Mouse (Mus musculus) G1E-ER4 (cell line): Measurements from ENCODE around the gene Gm281. TPM values are rescaled to one million over a fixed set of nuclear protein-coding genes. Genes with fewer than 3 reads are reported as not detected.

Experiments
- GATA1 ChIP-seq: IDR thresholded peaks from one replicate; pipeline ENCODE4 v1.8.0; 2012; ENCODE audit warnings: low read length, inconsistent platforms
- polyA plus RNA-seq: library from polyadenylated mRNA; stranded (reverse); fragments of >175 nt; gene quantifications from 2 replicates; pipeline ENCODE4 v1.2.3, GENCODE M21; 2012

Gm281 gene
- polyA plus RNA-seq, result not detected in 2 replicates

- no peak for TF ChIP-seq GATA1
Observed at GRCm38 (mm10) chr14:13914387-13915082, at the start of gene Gm281. Gm281 (minus strand) TSS chr14:13914478.

- TF ChIP-seq GATA1, result no peak
Observed at GRCm38 (mm10) chr14:13963527-13963926, 49.2 kb upstream of the Gm281 start.

- no peak for TF ChIP-seq GATA1
Observed at GRCm38 (mm10) chr14:13962476-13962875, 48.2 kb upstream of the Gm281 start.

- no peak for TF ChIP-seq GATA1
Observed at GRCm38 (mm10) chr14:13961401-13962112, 47.3 kb upstream of the Gm281 start, which contains the start of the genes Atxn7 and Thoc7. Atxn7 (plus strand) TSS chr14:13961440. Thoc7 (minus strand) TSS chr14:13961852.

- no peak for TF ChIP-seq GATA1
Observed at GRCm38 (mm10) chr14:13960482-13961325, 46.4 kb upstream of the Gm281 start.

GRCm38 (mm10) chr14:13960079-13960478 lies 45.8 kb upstream of the Gm281 start:
- no peak for TF ChIP-seq GATA1

GRCm38 (mm10) chr14:13950401-13950800 lies 36.1 kb upstream of the Gm281 start:
- TF ChIP-seq GATA1, result no peak

- no peak for TF ChIP-seq GATA1
Observed at GRCm38 (mm10) chr14:13948345-13948744, 34.1 kb upstream of the Gm281 start.

- no peak for TF ChIP-seq GATA1
Observed at GRCm38 (mm10) chr14:13944686-13945085, 30.4 kb upstream of the Gm281 start.

- TF ChIP-seq GATA1, result no peak
Observed at GRCm38 (mm10) chr14:13934052-13934371, 19.7 kb upstream of the Gm281 start.

- no peak for TF ChIP-seq GATA1
Observed at GRCm38 (mm10) chr14:13933290-13934051, 19.2 kb upstream of the Gm281 start.

GRCm38 (mm10) chr14:13917630-13918029 lies 3.4 kb upstream of the Gm281 start:
- no peak for TF ChIP-seq GATA1

- no peak for TF ChIP-seq GATA1
Observed at GRCm38 (mm10) chr14:13917208-13917607, 2.9 kb upstream of the Gm281 start.

- TF ChIP-seq GATA1, result no peak
Observed at GRCm38 (mm10) chr14:13915207-13915606, 929 bp upstream of the Gm281 start.

GRCm38 (mm10) chr14:13910148-13910547 lies 4.1 kb downstream of the Gm281 start:
- no peak for TF ChIP-seq GATA1

- TF ChIP-seq GATA1, result no peak
Observed at GRCm38 (mm10) chr14:13907145-13907544, 7.1 kb downstream of the Gm281 start.
